Mouse (Mus musculus): ENCODE measurements around the gene Lsg1.

Lsg1 gene

GRCm38 (mm10) chr16:30552621-30553338, 34.6 kb downstream of the Lsg1 start:
- DNase-seq (ENCODE audit: low spot score in 2 of 2) = no peak

- no peak for DNase-seq (ENCODE audit: low spot score in 2 of 2)
Measured at GRCm38 (mm10) chr16:30550748-30551192, 36.6 kb downstream of the Lsg1 start, which contains the start of gene Tmem44. Tmem44 (minus strand) TSS chr16:30550842.

GRCm38 (mm10) chr16:30549966-30550747, 37.2 kb downstream of the Lsg1 start:
- peak; percentile 48 to 79 for DNase-seq (ENCODE audit: low spot score in 2 of 2)

GRCm38 (mm10) chr16:30549516-30549915, 37.9 kb downstream of the Lsg1 start:
- no peak for DNase-seq (ENCODE audit: low spot score in 2 of 2)

- DNase-seq (ENCODE audit: low spot score in 2 of 2) = no peak
Measured at GRCm38 (mm10) chr16:30548291-30548690, 39.1 kb downstream of the Lsg1 start.

GRCm38 (mm10) chr16:30544693-30545092, 42.7 kb downstream of the Lsg1 start:
- DNase-seq (ENCODE audit: low spot score in 2 of 2) = no peak

- no peak for DNase-seq (ENCODE audit: low spot score in 2 of 2)
Measured at GRCm38 (mm10) chr16:30543386-30543785, 44.0 kb downstream of the Lsg1 start.

GRCm38 (mm10) chr16:30542826-30543225, 44.6 kb downstream of the Lsg1 start:
- DNase-seq (ENCODE audit: low spot score in 2 of 2) = no peak

GRCm38 (mm10) chr16:30540107-30541001, 47.0 kb downstream of the Lsg1 start:
- DNase-seq (ENCODE audit: low spot score in 2 of 2) = no peak

GRCm38 (mm10) chr16:30539433-30539832, 48.0 kb downstream of the Lsg1 start:
- DNase-seq (ENCODE audit: low spot score in 2 of 2) = peak in 1 of 2 experiments; percentile 65

- no peak for DNase-seq (ENCODE audit: low spot score in 2 of 2)
Measured at GRCm38 (mm10) chr16:30535075-30535474, 52.3 kb downstream of the Lsg1 start.

GRCm38 (mm10) chr16:30533592-30533991, 53.8 kb downstream of the Lsg1 start:
- no peak for DNase-seq (ENCODE audit: low spot score in 2 of 2)

GRCm38 (mm10) chr16:30532929-30533328, 54.5 kb downstream of the Lsg1 start:
- DNase-seq (ENCODE audit: low spot score in 2 of 2) = no peak

- peak in 1 of 2 experiments; percentile 34 for DNase-seq (ENCODE audit: low spot score in 2 of 2)
Measured at GRCm38 (mm10) chr16:30531761-30532406, 55.5 kb downstream of the Lsg1 start.

- no peak for DNase-seq (ENCODE audit: low spot score in 2 of 2)
Measured at GRCm38 (mm10) chr16:30530815-30531214, 56.6 kb downstream of the Lsg1 start.

- no peak for DNase-seq (ENCODE audit: low spot score in 2 of 2)
Measured at GRCm38 (mm10) chr16:30528386-30528785, 59.0 kb downstream of the Lsg1 start.

GRCm38 (mm10) chr16:30527889-30528288, 59.5 kb downstream of the Lsg1 start:
- DNase-seq (ENCODE audit: low spot score in 2 of 2) = no peak

- DNase-seq (ENCODE audit: low spot score in 2 of 2) = no peak
Measured at GRCm38 (mm10) chr16:30525756-30526155, 61.6 kb downstream of the Lsg1 start.

- no peak for DNase-seq (ENCODE audit: low spot score in 2 of 2)
Measured at GRCm38 (mm10) chr16:30524481-30524880, 62.9 kb downstream of the Lsg1 start.

- no peak for DNase-seq (ENCODE audit: low spot score in 2 of 2)
Measured at GRCm38 (mm10) chr16:30522253-30522940, 65.0 kb downstream of the Lsg1 start.

- peak in 1 of 2 experiments; percentile 28 for DNase-seq (ENCODE audit: low spot score in 2 of 2)
Measured at GRCm38 (mm10) chr16:30521147-30521546, 66.2 kb downstream of the Lsg1 start.

Data from thymus, postnatal 10 days (tissue).